Mouse (Mus musculus) heart, adult 2 months (tissue): ENCODE measurements at regions not wholly inside any gene's neighbourhood (a gene's known extent, or its start where the extent isn't known, plus 50 kb on each side); places are given as distances from the start of the nearest gene placed in this dataset.

Experiments used
- CTCF ChIP-seq: fragments of 200-600 bp; IDR thresholded peaks from 2 replicates; pipeline ENCODE4 v1.8.1; 2022; ENCODE audit warnings: antibody characterized with exemption, mild to moderate bottlenecking, moderate library complexity
- EP300 ChIP-seq: fragments of 200-500 bp; IDR thresholded peaks from 2 replicates; pipeline ENCODE4 v1.6.1; 2011; ENCODE audit warnings: low read depth, low read length, control low read depth; ENCODE audit not compliant: insufficient read depth
- POLR2A ChIP-seq: fragments of 200-500 bp; IDR thresholded peaks from 2 replicates; pipeline ENCODE4 v1.6.1; 2011; ENCODE audit warnings: mild to moderate bottlenecking, low read depth, low read length, control low read depth; ENCODE audit not compliant: insufficient read depth

DNA sequence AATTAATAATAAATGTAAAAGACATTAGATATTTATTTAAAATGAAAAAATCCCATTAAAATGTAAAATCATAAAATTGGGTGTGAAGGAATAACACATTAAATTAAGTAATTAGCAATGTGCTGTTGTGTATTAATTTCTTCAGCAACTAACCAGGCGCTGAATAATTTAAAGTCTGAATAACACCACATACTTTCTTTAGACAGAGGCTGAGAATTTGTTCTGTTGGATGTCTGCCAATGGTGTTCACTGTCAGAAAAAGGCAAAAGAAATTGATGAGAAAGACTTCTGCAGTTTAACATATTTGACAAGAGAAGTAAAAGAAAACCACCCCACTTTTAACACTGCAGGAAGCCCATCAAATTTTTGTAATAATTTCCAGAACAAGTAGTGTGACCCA lies 881.0 kb downstream of the Tbl1xr1 start:
- TF ChIP-seq CTCF (no peak), POLR2A (no peak), EP300 (no peak)
